Mouse (Mus musculus): ENCODE data around the gene Fam136a.
A peak's percentile ranks its signal among the peaks of the same experiment; 100 is the strongest.
"Not testable (repeated sequence)": the region's sequence is repeated elsewhere in the genome, so short reads cannot be mapped to it uniquely, and the experiment has no call there.

Fam136a gene

DNA sequence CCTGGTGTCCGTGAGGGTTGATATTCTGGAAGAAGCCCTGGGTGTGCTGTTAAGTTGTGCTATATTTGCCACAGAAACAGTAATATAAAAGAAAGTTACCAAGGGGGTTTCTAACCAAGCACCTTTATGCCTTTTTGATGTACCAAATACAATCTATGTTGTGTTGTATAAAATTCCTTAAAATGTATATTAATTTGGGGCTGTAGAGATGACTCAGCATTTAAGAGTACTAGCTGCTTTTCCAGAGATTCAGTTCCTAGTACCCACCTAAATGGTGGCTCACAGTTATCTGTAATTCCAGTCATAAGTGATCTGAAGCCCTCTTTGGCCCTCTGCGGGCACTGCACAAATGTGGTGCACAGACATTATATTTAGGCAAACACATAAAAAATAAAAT, 1.4 kb downstream of the Fam136a start:
- no peak for DNase-seq (ENCODE audit: low spot score in 2 of 2)

- DNase-seq (ENCODE audit: low spot score in 2 of 2): no peak
Observed at GRCm38 (mm10) chr6:86368479-86368878, 3.0 kb downstream of the Fam136a start.

DNA sequence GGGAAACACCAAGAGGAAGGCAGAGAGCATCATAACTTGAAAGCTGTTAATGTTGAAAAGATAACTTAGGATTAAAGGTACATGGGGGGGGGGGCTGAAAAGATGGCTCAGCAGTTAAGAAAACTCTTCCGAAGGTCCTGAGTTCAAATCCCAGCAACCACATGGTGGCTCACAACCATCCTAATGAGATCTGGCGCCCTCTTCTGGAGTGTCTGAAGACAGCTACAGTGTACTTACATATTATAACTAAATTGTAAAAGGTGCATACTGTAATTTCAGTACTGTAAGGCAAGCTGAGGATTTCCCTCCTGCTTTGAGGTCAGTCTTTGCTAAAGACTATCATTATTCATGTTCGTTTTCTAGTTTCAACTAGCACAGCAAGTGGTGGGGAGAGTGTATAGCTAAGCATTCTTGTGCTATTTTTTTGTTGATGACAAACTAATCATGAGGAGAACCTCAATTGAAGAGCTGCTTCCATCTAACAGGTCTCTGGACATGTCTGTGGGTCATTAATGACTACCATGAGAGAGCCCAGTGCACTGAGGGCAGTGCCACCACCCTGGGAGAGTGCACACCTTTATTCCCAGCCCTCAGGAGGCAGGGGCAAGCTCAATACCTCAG, 4.8 kb downstream of the Fam136a start:
- DNase-seq (ENCODE audit: low spot score in 2 of 2): peak; percentile 18 to 28

- DNase-seq (ENCODE audit: low spot score in 2 of 2): no peak
Observed at GRCm38 (mm10) chr6:86370764-86371339, 5.4 kb downstream of the Fam136a start, which contains the start of gene Snrpg. TSS of gene Snrpg (plus strand) at chr6:86371304.

DNA sequence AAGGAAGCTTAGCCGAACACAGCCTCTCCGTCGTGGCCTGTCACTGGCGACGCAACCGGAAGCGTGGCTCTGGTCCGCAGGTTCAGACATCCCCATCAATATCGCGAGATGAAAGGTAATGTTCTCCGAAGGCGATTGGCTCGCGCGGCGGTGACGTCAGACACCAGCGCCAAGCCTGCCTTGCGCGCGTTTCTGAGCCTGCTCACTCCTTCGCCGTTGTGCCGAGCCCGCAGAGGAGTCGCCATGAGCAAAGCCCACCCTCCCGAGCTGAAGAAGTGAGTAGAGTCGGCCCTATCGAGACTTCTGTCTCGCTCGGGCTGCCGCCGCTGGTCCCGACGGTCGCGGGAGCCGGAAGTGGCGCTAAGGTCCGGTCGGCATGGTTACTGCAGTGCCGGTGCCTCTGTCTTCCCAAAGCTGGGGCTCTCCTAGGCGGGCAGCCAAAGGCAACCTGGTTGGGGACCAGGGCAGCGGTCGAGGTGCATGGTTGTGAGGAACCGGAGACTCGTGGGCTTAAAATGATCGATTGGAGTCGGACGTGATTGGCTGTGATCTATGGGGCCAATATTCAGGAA, 6.0 kb downstream of the Fam136a start:
- peak; percentile 95 to 96 for DNase-seq (ENCODE audit: low spot score in 2 of 2)

DNA sequence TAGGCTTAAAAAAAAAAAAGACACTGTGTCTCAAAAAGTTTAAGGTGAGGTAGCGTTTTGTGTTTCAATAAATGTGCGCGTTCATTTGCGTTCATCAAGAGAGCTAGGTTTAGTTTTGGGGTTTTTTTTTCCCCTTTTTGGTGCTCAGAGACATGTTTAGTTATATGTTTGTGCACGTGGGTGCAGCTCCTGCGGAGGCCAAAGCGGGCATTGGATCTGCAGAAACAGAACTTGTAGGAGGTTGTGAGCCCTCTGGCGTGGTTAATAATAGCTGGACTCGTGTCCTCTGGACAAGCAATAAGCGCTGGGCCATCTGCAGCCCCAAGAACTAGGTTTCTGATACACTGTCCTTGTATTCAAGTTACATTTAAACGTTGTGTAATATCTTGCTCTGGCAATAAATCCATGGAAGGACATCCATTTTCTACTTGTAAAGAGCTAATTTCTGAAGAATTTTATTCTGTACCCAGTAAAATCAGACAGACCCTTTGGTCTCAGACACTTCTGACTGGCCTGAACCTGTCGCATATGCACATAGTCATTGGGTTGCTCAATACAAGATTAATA, 6.6 kb downstream of the Fam136a start:
- no peak for DNase-seq (ENCODE audit: low spot score in 2 of 2)

- DNase-seq (ENCODE audit: low spot score in 2 of 2): no peak
Observed at GRCm38 (mm10) chr6:86373556-86373955, 8.1 kb downstream of the Fam136a start.

DNA sequence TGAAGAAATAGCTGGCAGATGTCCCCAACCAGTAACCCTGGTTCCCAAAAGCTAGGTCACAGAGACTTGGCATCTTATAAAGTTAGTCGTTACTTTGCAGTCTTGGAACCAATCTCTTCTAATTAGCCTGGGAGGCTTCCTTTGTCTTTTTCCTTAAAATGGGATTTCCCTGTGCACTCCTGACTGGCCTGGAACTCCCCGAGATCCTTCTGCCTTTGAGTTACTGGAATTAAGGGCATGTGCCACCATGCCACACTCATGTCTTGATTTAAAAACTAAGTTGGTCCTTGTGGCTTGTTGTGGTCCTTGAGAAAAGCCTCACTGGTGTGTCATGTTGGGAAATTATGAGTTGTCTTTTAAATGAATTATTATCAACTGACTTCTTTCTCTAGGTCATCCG, 12.9 kb downstream of the Fam136a start:
- no peak for DNase-seq (ENCODE audit: low spot score in 2 of 2)

DNA sequence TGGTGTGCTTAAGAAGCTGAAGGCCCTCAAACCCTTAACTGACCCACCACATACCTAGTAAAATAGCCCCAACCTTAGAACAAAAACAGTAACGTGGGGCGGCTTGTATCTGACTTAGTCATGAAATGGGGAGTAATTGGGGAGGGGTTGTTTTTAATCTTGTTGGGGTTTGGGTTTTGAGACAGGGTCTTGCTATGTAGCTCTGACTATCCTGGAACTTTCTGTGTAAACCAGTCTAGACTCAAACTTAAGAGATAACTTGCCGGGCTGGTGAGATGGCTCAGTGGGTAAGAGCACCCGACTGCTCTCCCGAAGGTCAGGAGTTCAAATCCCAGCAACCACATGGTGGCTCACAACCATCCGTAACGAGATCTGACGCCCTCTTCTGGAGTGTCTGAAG, 14.7 kb downstream of the Fam136a start:
- DNase-seq (ENCODE audit: low spot score in 2 of 2): not testable (repeated sequence)

DNA sequence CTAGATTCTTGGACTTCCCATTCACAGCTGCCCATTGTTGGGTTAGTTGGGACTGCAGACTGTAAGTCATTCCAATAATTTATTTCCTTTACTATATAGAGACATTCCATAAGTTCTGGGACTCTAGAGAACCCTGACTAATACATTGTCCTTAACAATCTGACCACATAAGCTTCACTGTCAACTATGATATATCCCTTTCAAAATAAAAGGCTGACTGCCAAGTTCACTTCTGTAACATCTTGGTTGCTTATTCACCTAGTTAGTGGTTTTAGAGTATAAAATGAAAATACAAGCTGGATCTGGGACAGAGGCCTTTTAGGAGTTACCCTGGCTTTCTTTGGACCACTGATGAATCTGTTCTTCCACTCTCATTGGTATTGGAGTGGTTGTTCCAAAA, 17.1 kb downstream of the Fam136a start:
- no peak for DNase-seq (ENCODE audit: low spot score in 2 of 2)

GRCm38 (mm10) chr6:86383370-86383769, 17.9 kb downstream of the Fam136a start:
- DNase-seq (ENCODE audit: low spot score in 2 of 2): no peak

DNA sequence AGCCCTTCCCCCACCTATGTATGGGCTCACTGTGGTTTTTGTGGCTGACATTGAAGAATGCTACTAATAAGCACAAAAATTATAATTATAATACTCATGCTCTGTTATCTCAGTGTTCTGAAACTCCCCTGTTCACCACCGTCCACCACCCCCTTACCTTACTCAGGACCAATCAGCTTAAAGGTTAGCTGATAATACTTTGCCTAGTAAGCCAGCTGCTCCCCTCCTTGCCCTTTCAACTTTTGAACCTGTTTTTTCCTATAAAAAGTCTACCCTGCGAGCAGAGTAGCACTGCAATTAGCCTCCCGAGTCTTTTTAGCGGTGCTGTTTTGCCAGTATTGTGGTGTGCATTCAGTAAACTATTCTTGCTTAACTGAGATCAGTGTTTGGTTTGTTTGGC, 19.2 kb downstream of the Fam136a start:
- no peak for DNase-seq (ENCODE audit: low spot score in 2 of 2)

DNA sequence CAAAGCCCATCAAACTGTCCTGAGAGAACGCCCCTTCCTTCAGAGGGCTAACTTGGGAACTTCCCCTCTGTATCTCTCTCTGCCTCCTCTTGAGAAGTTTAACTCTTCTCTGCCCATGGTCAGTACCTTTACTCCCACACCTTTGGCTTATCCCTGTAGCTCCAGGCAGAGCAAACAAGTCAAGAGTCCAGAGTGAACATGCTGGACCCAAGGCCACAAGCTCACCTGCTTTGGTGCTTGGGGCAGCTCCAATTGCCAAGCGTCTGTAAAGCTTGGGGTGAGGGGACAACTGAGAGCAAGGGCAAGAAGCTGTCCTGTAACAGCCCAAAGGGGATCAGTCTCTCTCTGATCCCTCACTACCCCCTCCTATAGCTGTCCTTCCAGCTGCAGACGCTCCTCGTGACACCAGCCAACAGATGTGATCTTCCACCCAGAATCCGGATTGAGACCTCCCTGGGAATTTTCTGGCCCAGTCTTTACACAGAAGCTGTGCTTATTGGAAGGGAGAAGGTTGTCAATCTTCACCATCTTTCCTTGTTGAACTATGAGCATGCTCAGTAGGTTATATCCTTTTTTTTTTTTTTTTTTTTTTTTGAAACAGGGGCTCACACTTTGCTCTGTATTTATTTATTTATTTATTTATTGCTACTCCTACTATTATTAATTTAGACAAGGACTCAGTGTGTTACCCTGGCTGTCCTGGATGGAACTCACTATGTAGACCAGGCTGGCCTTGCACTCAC, 20.1 kb downstream of the Fam136a start:
- no peak for DNase-seq (ENCODE audit: low spot score in 2 of 2)

DNA sequence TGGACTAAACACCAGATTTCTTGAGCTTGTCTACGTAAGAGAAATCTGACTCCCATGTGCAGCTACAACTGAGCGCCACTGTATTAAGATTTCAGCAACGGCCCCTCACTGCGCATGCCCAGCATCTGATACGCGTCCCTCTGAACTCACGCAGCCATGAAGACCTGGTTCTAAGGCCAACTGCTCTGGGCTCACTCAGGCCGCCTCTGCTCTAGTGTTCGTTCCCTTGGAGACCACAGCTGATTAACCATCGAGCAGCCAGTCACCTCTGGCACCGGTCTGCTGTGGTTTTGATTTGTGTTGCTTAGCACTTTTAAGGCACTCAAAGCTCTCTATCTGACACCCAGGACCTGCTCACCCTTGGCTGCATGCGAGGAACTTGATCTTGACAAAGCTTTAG, 21.9 kb downstream of the Fam136a start:
- DNase-seq (ENCODE audit: low spot score in 2 of 2): no peak

GRCm38 (mm10) chr6:86388461-86388860, 23.0 kb downstream of the Fam136a start:
- no peak for DNase-seq (ENCODE audit: low spot score in 2 of 2)

DNA sequence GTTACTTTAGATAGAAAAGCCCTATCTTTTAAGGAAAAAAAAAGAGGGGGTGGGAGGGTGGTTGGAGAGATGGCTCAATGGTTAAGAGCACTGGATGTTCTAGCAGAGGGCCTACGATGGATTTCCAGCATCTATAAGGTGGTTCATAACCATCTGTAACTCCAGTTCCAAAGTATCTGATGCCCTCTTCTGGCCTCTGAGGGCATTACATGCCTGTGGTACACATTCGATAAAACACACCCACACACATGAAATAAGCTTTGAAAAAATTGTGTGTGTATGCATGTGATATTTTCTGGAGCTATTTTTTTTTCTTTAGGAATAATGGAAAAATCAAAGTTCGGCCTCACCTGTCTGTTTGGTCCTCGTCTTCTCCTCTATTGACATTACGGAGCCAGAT, 25.9 kb downstream of the Fam136a start:
- no peak for DNase-seq (ENCODE audit: low spot score in 2 of 2)

GRCm38 (mm10) chr6:86393187-86393586, 27.7 kb downstream of the Fam136a start:
- no peak for DNase-seq (ENCODE audit: low spot score in 2 of 2)

- no peak for DNase-seq (ENCODE audit: low spot score in 2 of 2)
Observed at GRCm38 (mm10) chr6:86394078-86394720, 28.8 kb downstream of the Fam136a start.

DNA sequence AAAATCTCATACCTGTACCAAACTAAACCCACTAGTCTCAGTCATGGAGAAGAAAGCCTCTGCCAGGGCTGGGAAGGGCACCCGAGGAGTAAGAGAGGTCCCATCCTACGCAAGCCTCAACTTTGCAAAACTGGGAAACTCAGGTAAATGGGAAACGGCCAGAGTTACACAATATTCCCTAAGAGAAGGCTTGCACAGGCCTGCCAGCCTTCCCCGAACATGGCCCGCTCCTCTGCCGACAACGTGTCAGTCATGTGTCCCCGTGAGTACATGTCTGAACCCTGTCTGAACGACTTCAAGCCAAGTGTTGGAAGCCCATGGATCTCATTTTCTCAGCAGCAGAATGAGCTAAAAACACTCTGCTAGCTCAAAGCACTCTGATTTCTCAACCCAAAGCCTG, 29.6 kb downstream of the Fam136a start:
- DNase-seq (ENCODE audit: low spot score in 2 of 2): no peak

DNA sequence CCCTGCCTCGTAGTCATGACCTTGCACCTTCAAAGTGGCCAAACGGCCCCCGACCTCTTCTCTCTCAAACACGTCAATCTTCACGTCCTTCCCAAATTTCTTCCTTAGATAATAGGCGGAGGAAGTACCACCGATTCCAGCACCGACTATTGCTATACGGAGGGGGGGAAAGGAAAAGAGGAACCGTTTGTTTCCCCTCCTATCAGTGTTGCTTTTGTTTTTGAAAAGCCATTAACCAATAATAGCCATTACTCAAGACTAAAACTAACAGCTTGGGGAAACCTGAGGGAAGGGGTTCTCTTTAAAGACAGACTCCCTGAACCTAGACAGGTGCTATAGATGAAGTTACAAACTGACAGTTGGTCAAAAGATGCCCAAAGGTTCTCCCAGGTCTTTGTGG, 30.5 kb downstream of the Fam136a start:
- DNase-seq (ENCODE audit: low spot score in 2 of 2): no peak

DNA sequence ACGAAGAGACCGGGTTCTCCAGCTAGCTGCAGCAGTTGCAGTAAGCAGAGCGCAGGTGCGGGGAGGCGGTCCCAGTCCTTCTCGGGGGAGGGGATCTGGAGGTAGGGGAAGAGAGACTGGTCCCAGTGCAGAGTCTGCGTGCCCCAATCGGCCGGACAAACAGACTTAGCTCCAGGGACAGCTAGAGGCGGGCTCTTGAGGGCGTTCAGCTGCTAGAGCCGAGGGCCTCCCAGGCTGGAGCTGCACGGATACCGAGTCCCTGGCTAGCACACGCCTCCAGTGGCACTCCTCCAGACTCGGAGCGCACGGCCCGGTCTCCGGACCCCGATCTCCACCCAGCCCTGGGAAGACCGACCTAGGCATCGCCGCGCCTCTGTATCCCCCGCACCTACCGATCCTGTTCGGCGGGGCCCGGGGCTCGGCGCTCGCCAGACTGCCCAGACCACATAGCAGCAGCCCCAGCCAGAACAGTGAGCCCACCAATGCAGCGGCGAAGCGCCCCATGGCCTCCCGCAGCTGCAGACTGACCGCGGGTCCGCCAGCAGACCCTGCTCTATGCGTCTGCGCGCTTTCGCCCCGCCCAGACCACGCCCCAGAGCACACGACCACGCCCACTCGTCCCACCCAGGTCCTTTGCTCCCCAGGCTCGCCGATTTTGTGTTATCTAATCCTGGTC, 31.3 kb downstream of the Fam136a start, which contains the start of gene Pcyox1:
Gene Pcyox1, minus strand, starts transcription at position 574 of the 676 bp plus-strand sequence.
- DNase-seq (ENCODE audit: low spot score in 2 of 2): peak; percentile 80
